Mouse (Mus musculus): ENCODE measurements around the gene Nppb. TPM values are rescaled to one million over a fixed set of nuclear protein-coding genes. Genes with fewer than 3 reads are reported as not detected.

The Nppb gene
- not detected in 2 replicates for polyA plus RNA-seq (2016; fragmentation: Nextera tagmentation; extraction: Ambion mirVana)

DNA sequence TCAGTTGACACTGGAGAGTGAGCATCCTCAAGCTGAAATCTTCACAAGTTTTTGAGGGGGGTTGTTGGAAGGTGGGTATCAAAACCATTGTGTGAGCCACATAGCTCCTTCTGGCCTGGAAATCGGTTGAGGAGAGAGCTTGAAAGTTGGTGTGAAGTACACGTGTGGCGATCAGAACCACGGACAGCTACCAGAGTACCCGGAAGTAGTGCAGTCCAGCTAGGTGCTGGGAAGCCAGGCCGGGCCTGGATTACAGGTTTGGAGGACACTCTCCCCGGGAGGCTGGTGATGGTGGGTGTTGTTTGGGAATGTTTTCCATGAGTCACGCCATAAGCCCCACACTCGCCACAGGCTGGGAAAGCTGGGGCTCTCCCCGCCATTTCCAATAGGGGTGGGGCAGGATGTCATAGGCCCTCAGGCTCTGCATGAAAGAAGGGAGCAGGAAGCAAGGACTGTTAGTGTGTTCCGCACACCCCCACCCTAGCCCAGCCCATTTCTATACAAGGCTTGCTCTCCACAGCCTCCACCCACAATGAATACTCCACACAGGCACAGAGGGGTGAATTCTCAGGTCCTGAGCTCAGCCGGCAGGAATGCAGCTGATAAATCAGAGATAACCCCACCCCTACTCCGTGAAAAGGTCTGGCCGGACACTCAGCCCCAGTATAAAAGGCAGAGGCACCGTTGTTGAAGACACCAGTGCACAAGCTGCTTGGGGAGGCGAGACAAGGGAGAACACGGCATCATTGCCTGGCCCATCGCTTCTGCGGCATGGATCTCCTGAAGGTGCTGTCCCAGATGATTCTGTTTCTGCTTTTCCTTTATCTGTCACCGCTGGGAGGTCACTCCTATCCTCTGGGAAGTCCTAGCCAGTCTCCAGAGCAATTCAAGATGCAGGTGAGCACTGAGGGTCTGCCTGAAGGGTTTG is at the start of gene Nppb:
TSS of gene Nppb (plus strand) at position 584 of the 928 bp plus-strand sequence.
- Histone ChIP-seq H3K9me3 (no peaks in the 10 kb centered on the region), H3K4me1 (peaks cover 6% of the 10 kb centered on the region), H3K27ac (no peak within 1 kb of the TSS), H3K4me3 (no peak within 1 kb of the TSS), H3K36me3 (replicated peaks) (no peaks in the 10 kb centered on the region), H3K27me3 (ENCODE audit: poor library complexity, severe bottlenecking) (no peaks in the 10 kb centered on the region)
- DNase-seq (ENCODE audit: extremely low spot score, low spot score) = no peak
- WGBS = 36% methylated on average over 20 of the region's 20 CpGs

DNA sequence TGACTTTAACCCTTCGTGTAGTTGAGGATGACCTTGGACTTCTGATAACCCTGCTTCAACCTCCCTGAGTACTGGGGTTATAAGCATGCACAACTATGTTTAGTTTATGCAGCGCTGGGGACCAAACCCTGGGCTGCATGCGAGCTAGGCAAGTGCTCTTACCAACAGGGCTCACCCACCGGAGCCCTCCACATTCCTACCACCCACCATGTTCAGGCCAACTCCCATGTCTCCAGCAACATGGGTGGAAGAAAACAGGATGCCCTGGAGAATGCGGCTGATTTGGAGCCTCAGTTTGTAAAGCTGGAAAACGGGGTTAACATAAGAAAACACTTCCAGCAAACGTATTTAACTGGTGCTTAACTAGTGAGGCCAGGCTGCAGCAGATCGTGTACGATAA is 49.7 kb upstream of the Nppb start:
- Histone ChIP-seq H3K4me3 (peak overlapping the region; percentile 77), H3K27me3 (ENCODE audit: poor library complexity, severe bottlenecking) (peaks cover 12% of the 10 kb centered on the region), H3K9me3 (no peaks in the 10 kb centered on the region), H3K36me3 (replicated peaks) (peaks cover 7% of the 10 kb centered on the region), H3K27ac (peak overlapping the region; percentile 86), H3K4me1 (peaks cover 46% of the 10 kb centered on the region)
- 23% methylated on average over 9 of the region's 9 CpGs for WGBS
- no peak for DNase-seq (ENCODE audit: extremely low spot score, low spot score)

DNA sequence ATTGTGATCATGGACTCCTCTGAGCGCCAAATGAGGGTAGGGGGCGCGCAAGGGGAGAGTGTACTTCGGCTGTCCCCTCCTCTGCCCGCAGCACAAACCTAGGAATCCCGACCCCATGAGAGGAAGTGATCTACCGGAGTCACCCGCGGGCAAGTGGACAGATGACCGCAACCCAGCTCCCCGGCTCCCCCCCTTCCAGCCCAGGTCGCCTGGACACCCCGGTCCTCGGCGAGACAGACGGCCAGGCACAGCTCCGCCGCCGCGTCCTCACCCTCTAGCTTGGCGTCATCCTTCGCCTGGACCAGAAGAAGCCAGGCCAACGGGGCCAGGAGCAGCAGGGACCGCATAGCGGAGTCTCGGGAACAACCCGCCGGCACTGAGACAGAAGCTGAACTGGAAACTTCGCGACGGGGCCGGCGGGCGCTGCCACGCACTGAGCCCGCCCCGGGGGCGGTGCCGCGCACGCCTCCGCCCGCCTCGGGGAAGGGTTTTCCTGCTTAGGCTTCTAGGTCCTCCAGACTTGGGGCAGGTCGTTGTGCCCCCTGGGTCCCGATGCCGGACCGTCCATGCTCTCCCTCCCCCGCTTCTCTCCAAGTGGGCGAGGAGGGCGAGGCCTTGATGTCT is 49.1 kb upstream of the Nppb start, which contains the start of gene Plod1:
TSS of gene Plod1 (minus strand) at position 437 of the 624 bp plus-strand sequence.
- Histone ChIP-seq H3K4me1 (peaks cover 51% of the 10 kb centered on the region), H3K27me3 (ENCODE audit: poor library complexity, severe bottlenecking) (peaks cover 12% of the 10 kb centered on the region), H3K9me3 (no peaks in the 10 kb centered on the region), H3K27ac (peak within 1 kb of the TSS; percentile 86), H3K36me3 (replicated peaks) (peaks cover 2% of the 10 kb centered on the region; the same call in 1 of the 2 replicates), H3K4me3 (peak within 1 kb of the TSS; percentile 77)
- DNase-seq (ENCODE audit: extremely low spot score, low spot score) = peak; percentile 75
- WGBS = under 1% methylated on average over 51 of the region's 51 CpGs

DNA sequence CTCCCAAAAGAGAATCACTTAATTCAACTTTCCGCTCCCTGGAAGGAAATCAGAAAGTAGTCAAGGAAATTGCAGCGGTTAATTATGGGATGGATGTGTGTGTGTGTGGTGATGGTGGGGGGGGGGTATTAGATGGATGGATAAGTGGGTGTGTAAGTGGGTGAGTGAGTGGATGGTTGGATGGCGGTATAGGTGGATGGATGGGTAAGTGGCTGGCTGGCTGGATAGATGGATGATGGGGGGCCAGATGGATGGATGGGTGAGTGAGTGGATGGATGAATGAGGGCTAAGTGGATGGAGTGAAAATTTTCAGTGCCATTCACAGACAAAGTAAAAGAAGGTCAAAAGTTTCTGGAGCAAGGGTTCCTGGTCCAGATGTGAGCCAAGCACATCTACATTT is 48.6 kb upstream of the Nppb start:
- H3K27ac ChIP-seq = peak overlapping the region; percentile 86; the same call in 1 of the 2 replicates
- peaks cover 12% of the 10 kb centered on the region for H3K27me3 ChIP-seq (ENCODE audit: poor library complexity, severe bottlenecking)
- no peaks in the 10 kb centered on the region for H3K9me3 ChIP-seq
- peaks cover 56% of the 10 kb centered on the region for H3K4me1 ChIP-seq
- 49% methylated on average over 3 of the region's 3 CpGs for WGBS
- no peaks in the 10 kb centered on the region for H3K36me3 ChIP-seq (replicated peaks)
- DNase-seq (ENCODE audit: extremely low spot score, low spot score) = no peak
- peak overlapping the region; percentile 77 for H3K4me3 ChIP-seq

DNA sequence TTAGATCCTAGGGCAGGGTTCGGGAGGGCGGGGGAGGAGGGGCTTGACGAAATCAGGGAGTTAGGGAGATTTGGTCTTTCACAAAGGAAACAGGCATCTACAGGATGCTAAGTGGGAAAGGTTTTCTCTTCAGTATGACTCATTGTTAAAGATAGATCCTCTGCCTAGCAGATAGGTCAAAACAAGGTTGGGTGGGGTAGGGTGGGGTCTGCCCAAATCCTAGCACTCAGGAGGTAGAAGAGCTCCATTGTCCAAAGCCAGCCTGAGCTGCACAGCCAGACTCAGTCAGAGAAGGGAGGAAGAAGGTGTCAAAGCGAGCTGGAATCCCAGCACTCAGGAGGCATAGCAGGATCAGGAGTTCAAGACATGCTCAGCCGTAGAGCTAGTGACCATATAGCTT is 48.1 kb upstream of the Nppb start:
- no peak for DNase-seq (ENCODE audit: extremely low spot score, low spot score)
- no peaks in the 10 kb centered on the region for H3K9me3 ChIP-seq
- WGBS = 41% methylated on average over 5 of the region's 5 CpGs
- no peak overlapping the region for H3K27ac ChIP-seq
- H3K4me1 ChIP-seq = peaks cover 61% of the 10 kb centered on the region
- H3K4me3 ChIP-seq = no peak overlapping the region
- peaks cover 12% of the 10 kb centered on the region for H3K27me3 ChIP-seq (ENCODE audit: poor library complexity, severe bottlenecking)
- 0 out of 2 replicates have a peak, but pooled peaks cover 2% of the 10 kb centered on the region for H3K36me3 ChIP-seq (replicated peaks)

DNA sequence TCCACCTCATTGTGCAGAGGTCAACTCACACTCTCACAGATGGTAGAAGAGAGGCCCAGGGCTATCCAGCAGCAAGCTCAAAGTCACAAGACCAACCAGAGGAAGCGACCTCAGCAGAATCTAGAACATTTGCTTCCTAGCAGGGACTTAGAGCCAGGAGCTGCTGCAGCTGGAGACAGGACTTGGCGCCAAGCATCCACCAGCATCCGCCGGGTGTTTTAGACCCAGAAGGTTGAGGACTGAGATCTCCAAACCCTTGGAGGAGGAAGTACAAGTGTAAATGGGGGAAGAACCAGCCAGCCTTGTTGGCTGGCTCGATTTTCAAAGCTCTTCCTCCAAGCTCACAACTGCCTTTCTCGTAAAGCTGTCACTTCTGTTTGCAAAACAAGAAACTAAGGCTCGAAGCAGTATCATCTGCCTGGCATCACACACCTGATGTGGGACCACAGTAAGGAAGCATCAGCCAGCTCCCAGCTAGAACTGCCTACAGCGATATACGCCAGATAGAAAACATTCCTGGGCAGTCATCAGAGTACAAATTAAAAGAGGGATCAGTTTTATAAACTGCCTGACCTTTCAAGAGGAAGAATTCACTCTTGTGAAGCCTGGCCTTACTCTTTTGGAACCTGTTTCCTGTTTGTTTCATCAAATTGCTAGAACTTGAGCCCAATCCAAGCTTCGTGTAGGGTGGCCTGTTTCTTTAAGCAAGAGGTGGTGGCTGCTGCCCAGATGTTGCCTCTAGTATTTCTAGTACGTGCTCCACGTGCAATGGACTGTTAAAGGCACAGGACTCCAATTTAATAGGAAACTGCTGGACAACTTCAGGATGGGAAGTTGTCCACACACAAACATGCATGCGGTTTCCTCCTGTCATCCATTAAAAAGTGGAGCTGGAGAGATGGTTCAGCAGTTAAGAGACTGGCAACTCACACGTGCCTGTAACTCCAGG is 47.2 kb upstream of the Nppb start:
- Histone ChIP-seq H3K36me3 (replicated peaks) (peaks cover 9% of the 10 kb centered on the region), H3K27ac (no peak overlapping the region), H3K4me3 (no peak overlapping the region), H3K9me3 (no peaks in the 10 kb centered on the region), H3K4me1 (peaks cover 66% of the 10 kb centered on the region), H3K27me3 (ENCODE audit: poor library complexity, severe bottlenecking) (peaks cover 12% of the 10 kb centered on the region)
- no peak for DNase-seq (ENCODE audit: extremely low spot score, low spot score)
- WGBS = 76% methylated on average over 14 of the region's 14 CpGs

DNA sequence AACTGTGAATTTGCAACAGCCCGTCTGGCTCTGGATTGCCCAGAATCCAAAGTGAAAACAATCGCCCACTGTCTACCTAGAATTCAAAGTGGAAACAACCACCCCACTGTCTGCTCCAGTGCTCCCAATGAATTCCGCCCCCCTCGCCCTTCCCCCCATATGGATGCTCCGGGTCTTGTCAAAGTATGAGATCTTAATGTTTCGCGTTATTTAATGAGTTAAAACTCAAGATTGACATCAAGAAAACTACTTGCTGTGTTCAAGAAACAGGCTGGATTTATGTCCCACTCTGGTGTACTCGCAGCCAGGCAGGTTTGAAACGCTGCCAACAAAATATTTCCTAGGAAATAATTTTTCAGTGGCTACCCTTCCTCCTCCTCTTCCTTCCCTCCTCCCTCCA is 45.5 kb upstream of the Nppb start:
- H3K27ac ChIP-seq = peak overlapping the region; percentile 83
- peaks cover 26% of the 10 kb centered on the region for H3K36me3 ChIP-seq (replicated peaks)
- H3K4me1 ChIP-seq = peaks cover 54% of the 10 kb centered on the region
- 56% methylated on average over 9 of the region's 9 CpGs for WGBS
- peak overlapping the region; percentile 99 for H3K4me3 ChIP-seq
- peaks cover 12% of the 10 kb centered on the region for H3K27me3 ChIP-seq (ENCODE audit: poor library complexity, severe bottlenecking)
- H3K9me3 ChIP-seq = no peaks in the 10 kb centered on the region
- DNase-seq (ENCODE audit: extremely low spot score, low spot score) = no peak

DNA sequence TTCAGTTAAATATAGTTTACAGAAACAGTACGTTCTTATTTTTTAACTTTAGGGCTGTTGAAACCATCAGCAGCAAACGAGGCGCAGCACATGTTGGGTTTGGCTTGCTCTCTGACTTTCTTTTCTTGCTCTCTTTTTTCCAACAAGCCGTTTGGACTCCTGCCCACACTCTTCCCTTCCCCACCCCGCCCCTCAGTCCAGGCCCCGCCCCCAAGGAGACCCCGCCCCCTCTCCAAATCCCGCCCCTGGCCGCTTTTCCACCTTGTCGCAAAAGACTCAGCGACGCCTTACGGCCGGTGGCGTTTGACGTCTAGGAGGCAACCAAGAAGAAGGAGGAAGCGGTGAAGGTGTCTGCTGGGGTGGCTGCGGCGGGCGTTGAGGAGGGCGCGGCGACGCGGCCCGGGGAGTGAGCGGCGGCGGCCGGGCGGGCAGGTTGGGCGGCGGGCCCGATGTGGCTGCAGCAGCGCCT is 45.0 kb upstream of the Nppb start, which contains the start of gene 2510039O18Rik:
TSS of gene 2510039O18Rik (plus strand) at position 320 of the 469 bp plus-strand sequence.
- Histone ChIP-seq H3K27me3 (ENCODE audit: poor library complexity, severe bottlenecking) (peaks cover 12% of the 10 kb centered on the region), H3K4me1 (peaks cover 54% of the 10 kb centered on the region), H3K9me3 (no peaks in the 10 kb centered on the region), H3K36me3 (replicated peaks) (peaks cover 31% of the 10 kb centered on the region), H3K27ac (peak within 1 kb of the TSS; percentile 83), H3K4me3 (peak within 1 kb of the TSS; percentile 99)
- WGBS = 2% methylated on average over 35 of the region's 35 CpGs
- DNase-seq (ENCODE audit: extremely low spot score, low spot score) = peak; percentile 91

DNA sequence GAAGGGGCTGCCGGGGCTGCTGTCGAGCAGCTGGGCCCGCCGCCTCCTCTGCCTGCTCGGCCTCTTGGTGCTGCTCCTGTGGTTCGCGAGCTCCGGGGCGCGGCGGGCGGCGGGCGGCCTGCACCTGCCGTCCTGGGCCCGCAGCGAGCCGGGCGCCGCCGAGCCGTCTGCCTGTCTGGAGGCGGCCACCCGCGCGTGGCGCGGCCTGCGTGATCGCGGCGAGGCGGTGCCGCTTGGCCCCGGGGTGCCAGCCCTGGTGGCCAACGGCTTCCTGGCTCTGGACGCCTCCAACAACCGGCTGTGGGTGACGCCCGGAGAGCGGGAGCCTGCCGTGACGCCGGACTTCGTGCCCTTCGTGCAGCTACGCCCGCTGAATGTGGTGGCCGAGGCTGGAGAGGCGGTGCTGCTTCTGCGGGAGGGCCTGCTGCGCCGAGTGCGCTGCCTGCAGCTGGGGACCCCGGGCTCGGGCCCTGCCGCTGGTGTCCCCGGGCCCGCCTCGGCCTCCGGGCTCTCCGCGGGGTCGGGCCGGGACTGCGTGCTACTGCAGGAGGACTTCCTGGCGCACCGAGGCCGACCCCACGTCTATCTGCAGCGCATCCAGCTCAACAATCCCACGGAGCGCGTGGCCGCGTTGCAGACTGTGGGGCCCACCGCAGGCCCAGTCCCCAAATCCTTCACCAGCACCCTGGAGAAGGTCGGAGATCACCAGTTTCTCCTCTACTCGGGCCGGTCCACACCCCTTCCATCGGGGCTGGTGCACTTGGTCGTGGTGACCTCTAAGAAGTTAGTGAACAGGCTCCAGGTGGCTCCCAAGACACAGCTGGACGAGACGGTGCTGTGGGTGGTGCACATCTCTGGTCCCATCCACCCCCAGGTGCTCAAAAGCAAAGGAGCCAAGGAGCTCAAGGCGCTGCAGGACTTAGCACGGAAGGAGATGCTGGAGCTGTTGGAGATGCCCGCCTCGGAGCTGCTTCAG is 44.3 kb upstream of the Nppb start:
- Histone ChIP-seq H3K27ac (peak overlapping the region; percentile 83), H3K4me3 (peak overlapping the region; percentile 99), H3K27me3 (ENCODE audit: poor library complexity, severe bottlenecking) (peaks cover 12% of the 10 kb centered on the region), H3K36me3 (replicated peaks) (peaks cover 38% of the 10 kb centered on the region), H3K4me1 (peaks cover 48% of the 10 kb centered on the region), H3K9me3 (no peaks in the 10 kb centered on the region)
- WGBS = 7% methylated on average over 87 of the region's 88 CpGs
- DNase-seq (ENCODE audit: extremely low spot score, low spot score) = no peak

DNA sequence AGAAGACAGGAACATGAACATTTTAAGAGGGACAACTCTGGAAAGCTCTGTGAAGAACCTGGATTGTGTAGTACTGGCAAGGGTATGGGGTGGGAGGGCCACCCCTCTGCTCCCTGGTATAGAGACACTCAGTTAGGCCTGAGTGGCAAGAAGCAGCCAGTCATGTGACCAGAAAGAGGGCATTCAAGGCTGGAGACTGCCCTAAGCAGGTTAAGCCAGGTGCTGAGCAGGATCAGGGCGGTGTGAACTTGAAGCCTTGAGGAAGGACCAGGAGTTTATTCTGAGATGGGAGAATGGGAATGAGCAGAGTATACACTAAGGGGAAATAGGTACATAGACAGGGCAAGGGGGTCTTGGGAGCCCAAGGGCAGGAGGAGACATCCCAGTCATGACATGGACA is 42.6 kb upstream of the Nppb start:
- DNase-seq (ENCODE audit: extremely low spot score, low spot score) = no peak
- Histone ChIP-seq H3K27me3 (ENCODE audit: poor library complexity, severe bottlenecking) (peaks cover 3% of the 10 kb centered on the region), H3K27ac (no peak overlapping the region), H3K4me1 (peaks cover 34% of the 10 kb centered on the region), H3K4me3 (0 out of 2 replicates have a peak overlapping the region, but pooled peaks have one; percentile 99), H3K36me3 (replicated peaks) (peaks cover 55% of the 10 kb centered on the region), H3K9me3 (no peaks in the 10 kb centered on the region)
- 97% methylated on average over 1 of the region's 1 CpGs for WGBS

DNA sequence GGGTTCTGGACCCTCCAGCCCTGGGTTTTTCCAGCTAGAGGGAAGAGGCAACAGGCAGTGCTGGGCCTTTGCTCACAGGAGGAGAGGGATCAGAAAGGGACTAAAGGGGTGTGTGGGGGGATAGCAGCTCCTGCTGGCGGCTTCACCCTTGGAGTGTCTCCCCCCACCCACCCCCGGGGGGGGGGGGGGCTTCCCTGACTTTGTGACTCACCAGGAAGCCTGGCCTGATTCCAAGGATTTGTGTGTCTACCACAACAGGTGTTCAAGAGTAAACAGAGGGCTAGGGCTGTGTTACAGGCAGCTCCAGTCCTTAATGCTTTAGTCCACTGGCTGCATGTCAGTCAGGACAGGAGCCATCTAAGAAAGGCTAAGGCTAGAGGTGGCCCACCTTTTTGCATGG is 38.1 kb upstream of the Nppb start:
- Histone ChIP-seq H3K9me3 (no peaks in the 10 kb centered on the region), H3K4me1 (peaks cover 10% of the 10 kb centered on the region), H3K27ac (no peak overlapping the region), H3K36me3 (replicated peaks) (peaks cover 65% of the 10 kb centered on the region), H3K4me3 (no peak overlapping the region), H3K27me3 (ENCODE audit: poor library complexity, severe bottlenecking) (no peaks in the 10 kb centered on the region)
- 61% methylated on average over 2 of the region's 2 CpGs for WGBS
- no peak for DNase-seq (ENCODE audit: extremely low spot score, low spot score)

Data from forebrain, embryonic 10.5 days (tissue).